Mouse (Mus musculus) liver, adult 2 months (tissue): Measurements from ENCODE around the gene Pxt1.

ENCODE experiments used
- CTCF ChIP-seq: fragments of 200-500 bp; IDR thresholded peaks from 2 replicates; pipeline ENCODE4 v1.5.1; 2011; ENCODE audit warnings: low read depth, low read length, control low read depth
- POLR2A ChIP-seq: fragments of 200-500 bp; IDR thresholded peaks from 2 replicates; pipeline ENCODE4 v1.6.1; 2011; ENCODE audit warnings: low read length, control low read depth; ENCODE audit not compliant: insufficient read depth; ENCODE audit errors: extremely low read depth

GRCm38 (mm10) chr17:28897817-28898216, 45.8 kb downstream of the Pxt1 start:
- TF ChIP-seq POLR2A: no peak
- TF ChIP-seq CTCF: no peak
